Mouse (Mus musculus) urinary bladder, postnatal 0 days (tissue): ENCODE data around the gene C1qc. TPM values are rescaled to one million over a fixed set of nuclear protein-coding genes. Genes with fewer than 3 reads are reported as not detected.

Experiments used
- polyA plus RNA-seq: library from polyadenylated mRNA; unstranded; fragments of >200 nt; fragmentation: Nextera tagmentation; extraction: Ambion mirVana; gene quantifications from 2 replicates; pipeline ENCODE4 v1.2.1, GENCODE M21; 2015

The C1qc gene
- polyA plus RNA-seq, result 60.2 and 130 TPM in 2 replicates

DNA sequence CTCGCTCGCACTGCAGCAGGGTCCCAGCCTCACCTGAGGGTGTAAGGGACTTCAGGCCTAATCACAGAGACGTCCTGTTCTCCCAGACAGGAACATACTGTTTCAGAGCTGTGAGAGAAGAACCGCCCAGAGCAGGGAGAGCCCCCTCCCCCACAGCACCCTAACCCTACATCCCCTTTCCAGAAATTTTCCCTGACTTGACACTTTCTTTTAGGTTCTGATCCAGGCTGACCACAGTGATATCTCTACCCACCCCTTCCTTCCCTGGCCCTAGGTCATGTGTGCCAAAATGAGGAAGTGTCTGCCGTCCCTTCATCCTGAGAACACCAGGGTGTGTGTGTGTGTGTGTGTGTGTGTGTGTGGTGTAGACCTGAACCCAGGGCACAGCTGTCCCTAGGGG lies at the start of gene C1qc:
TSS of gene C1qc (minus strand) at position 255 of the 400 bp plus-strand sequence.

DNA sequence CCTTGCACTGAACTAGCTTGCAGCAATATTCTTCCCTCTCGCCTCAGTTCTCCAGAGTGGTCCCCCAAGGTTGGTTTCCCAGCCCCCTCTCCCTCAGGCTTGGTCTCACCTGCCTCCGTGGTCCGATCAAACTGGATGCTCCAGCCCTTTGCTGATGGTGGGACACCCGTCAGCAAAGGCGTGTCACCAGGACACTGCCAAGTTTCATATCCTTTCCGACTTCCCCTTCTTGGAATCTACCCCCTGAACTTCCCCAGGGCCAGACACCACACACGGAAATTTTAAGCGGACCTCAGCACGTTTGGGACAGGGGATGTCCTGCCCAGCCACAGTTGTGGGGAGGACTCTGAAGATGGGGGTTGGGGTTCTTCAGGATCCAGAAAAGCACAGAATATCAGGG lies 5.8 kb upstream of the C1qc start, which contains the start of gene C1qa:
TSS of gene C1qa (minus strand) at position 167 of the 400 bp plus-strand sequence.

DNA sequence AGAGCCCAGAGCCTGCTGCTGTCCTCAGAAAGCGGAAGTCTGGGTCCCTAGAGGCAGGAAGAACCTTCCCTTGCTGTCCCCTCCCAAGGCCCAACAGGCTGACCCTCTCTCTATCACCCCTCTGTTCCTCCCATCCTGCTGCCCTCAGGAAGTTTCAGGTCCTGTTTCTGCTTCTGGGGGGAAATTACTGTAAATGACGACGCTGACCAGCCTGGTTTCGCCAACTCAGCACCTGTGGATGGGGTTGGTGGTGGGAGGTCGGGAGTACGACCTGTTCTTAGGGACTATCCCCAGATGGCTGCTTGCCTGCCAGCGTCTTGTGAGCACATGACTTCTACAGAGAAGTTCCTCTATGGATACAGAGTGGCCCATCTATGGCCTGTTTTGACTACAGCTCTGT lies 6.8 kb downstream of the C1qc start, which contains the start of gene C1qb:
TSS of gene C1qb (minus strand) at position 87 of the 400 bp plus-strand sequence.

Other genes starting within 250 kb of the C1qc start
- 1.8 and 1.9 TPM in 2 replicates for gene Ephb2, start 57.1 kb downstream of the C1qc start, polyA plus RNA-seq
- 121 and 227 TPM in 2 replicates for gene C1qb, start 6.9 kb downstream of the C1qc start, polyA plus RNA-seq
- 65.9 and 135 TPM in 2 replicates for gene C1qa, start 5.7 kb upstream of the C1qc start, polyA plus RNA-seq
- gene Epha8, start 63.8 kb upstream of the C1qc start, polyA plus RNA-seq, result 0.04 and 0.27 TPM in 2 replicates
- 0.93 and 1.1 TPM in 2 replicates for gene Zbtb40, start 155.7 kb upstream of the C1qc start, polyA plus RNA-seq